Mouse (Mus musculus) midbrain, embryonic 12.5 days (tissue): ENCODE measurements at regions not wholly inside any gene's neighbourhood (a gene's known extent, or its start where the extent isn't known, plus 50 kb on each side); places are given as distances from the start of the nearest gene placed in this dataset.

Source experiments
- ATAC-seq: fragments of 200-750 bp; cut with Nextera tagmentation; 2 replicates; pipeline ENCODE4 v1.8.0; 2017; ENCODE audit warnings: low read depth, moderate TSS enrichment, moderate library complexity; ENCODE audit not compliant: low FRiP score
- H3K27ac ChIP-seq: fragments of 300-500 bp; sonication (generic); replicated peaks from 2 replicates; pipeline ENCODE4 v1.5.1; 2016; ENCODE audit warnings: mild to moderate bottlenecking
- H3K27me3 ChIP-seq: fragments of 300-500 bp; sonication (generic); 2 replicates; pipeline ENCODE4 v1.6.1; 2016; ENCODE audit warnings: mild to moderate bottlenecking
- H3K36me3 ChIP-seq: fragments of 300-500 bp; sonication (generic); 2 replicates; pipeline ENCODE4 v1.6.1; 2016
- H3K4me1 ChIP-seq: fragments of 300-500 bp; sonication (generic); 2 replicates; pipeline ENCODE4 v1.6.1; 2016
- H3K4me2 ChIP-seq: fragments of 300-500 bp; sonication (generic); replicated peaks from 2 replicates; pipeline ENCODE4 v1.6.1; 2016; ENCODE audit warnings: mild to moderate bottlenecking, moderate library complexity
- H3K4me3 ChIP-seq: fragments of 300-500 bp; sonication (generic); 2 replicates; pipeline ENCODE4 v1.5.1; 2016; ENCODE audit warnings: mild to moderate bottlenecking
- H3K9ac ChIP-seq: fragments of 300-500 bp; sonication (generic); replicated peaks from 2 replicates; pipeline ENCODE4 v1.6.1; 2016; ENCODE audit warnings: mild to moderate bottlenecking, moderate library complexity
- H3K9me3 ChIP-seq: fragments of 300-500 bp; sonication (generic); 2 replicates; pipeline ENCODE4 v1.6.1; 2016; ENCODE audit warnings: mild to moderate bottlenecking
- WGBS: fragments of 180-500 bp; shearing (Covaris S2); methylation state at CpG from one replicate; pipeline ENCODE4 v1.1.7; 2016; 5-methylcytosine and 5-hydroxymethylcytosine counted together

DNA sequence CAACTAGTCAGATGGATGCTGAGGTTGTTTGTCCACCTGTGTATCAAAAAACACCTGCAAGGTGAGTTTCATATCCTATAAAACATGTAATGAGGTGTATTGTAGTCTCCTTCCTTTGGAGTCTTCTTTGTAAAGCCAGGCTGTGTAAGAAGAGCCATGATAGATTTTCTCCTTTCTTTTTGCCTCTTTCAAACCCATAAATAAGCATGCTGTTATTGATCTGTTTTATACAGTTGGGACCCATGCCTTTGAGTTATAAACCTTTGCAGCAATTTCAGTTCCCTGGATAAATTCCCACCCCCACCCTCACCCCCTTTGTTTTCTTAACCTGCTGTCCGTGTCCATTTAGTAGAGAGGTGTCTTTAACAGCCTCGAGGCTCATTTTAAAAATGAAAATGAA lies 131.0 kb upstream of the Rgs17 start:
- Histone ChIP-seq H3K27ac (no peak overlapping the region), H3K27me3 (no peaks in the 10 kb centered on the region), H3K9ac (no peak overlapping the region), H3K36me3 (no peaks in the 10 kb centered on the region), H3K4me3 (no peak overlapping the region), H3K4me2 (no peak overlapping the region), H3K4me1 (no peaks in the 10 kb centered on the region), H3K9me3 (no peaks in the 10 kb centered on the region)
- WGBS, result 59% methylated on average over 2 of the region's 2 CpGs
- ATAC-seq, result 0 out of 2 replicates have a peak, but pooled peaks have one; percentile 54

GRCm38 (mm10) chr10:6043358-6043757 lies 121.2 kb upstream of the Rgs17 start:
- Histone ChIP-seq H3K36me3 (no peaks in the 10 kb centered on the region), H3K4me2 (no peak overlapping the region), H3K4me3 (no peak overlapping the region), H3K4me1 (no peaks in the 10 kb centered on the region), H3K9ac (no peak overlapping the region), H3K9me3 (no peaks in the 10 kb centered on the region), H3K27me3 (no peaks in the 10 kb centered on the region), H3K27ac (no peak overlapping the region)
- WGBS, result 75% methylated on average over 5 of the region's 5 CpGs
- ATAC-seq, result no peak

GRCm38 (mm10) chr10:6039771-6040170 lies 117.6 kb upstream of the Rgs17 start:
- ATAC-seq, result no peak
- Histone ChIP-seq H3K36me3 (no peaks in the 10 kb centered on the region), H3K4me3 (no peak overlapping the region), H3K4me1 (no peaks in the 10 kb centered on the region), H3K27ac (no peak overlapping the region), H3K27me3 (no peaks in the 10 kb centered on the region), H3K4me2 (no peak overlapping the region), H3K9ac (no peak overlapping the region), H3K9me3 (no peaks in the 10 kb centered on the region)
- 66% methylated on average over 4 of the region's 4 CpGs for WGBS

DNA sequence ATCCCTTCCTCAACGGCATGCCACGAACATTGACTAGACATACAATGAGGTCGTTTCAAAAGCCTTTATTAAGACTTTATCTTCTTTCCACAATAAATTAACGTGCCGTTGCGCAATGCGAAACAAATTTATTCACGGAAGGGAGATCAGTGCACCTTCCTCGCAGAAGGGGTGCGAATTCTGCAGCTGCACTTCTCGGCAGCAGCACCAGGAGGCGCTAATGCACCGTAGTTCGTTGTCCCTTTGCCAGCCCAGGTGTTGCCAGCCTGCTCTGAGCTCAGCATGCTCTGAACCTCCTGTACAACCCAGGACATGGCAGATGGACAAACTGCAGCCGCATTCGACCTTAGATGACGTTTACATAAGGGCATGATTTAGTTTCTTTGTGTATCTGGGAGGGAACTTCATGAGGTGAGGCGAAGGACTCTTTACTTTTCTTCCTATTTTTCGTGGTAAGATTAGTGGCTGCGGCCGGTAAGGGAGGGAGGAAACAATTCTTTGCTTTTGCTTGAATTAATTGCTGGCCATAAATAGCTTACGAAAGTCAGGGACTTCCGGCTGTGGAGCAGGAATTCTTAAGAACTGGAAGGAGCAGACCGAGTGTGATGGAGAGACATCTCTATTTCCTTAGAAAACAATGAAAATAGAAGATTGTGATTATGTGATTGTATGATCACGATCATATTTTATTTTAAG lies 113.7 kb upstream of the Rgs17 start:
- no peak overlapping the region for H3K4me3 ChIP-seq
- no peaks in the 10 kb centered on the region for H3K36me3 ChIP-seq
- H3K4me1 ChIP-seq, result no peaks in the 10 kb centered on the region
- no peak overlapping the region for H3K27ac ChIP-seq
- peak; percentile 90 for ATAC-seq
- 30% methylated on average over 25 of the region's 25 CpGs for WGBS
- no peaks in the 10 kb centered on the region for H3K27me3 ChIP-seq
- no peak overlapping the region for H3K9ac ChIP-seq
- no peaks in the 10 kb centered on the region for H3K9me3 ChIP-seq
- peak overlapping the region; percentile 31; the same call in 1 of the 2 replicates for H3K4me2 ChIP-seq

GRCm38 (mm10) chr10:6032469-6032868 lies 110.3 kb upstream of the Rgs17 start:
- Histone ChIP-seq H3K9ac (no peak overlapping the region), H3K4me1 (no peaks in the 10 kb centered on the region), H3K9me3 (no peaks in the 10 kb centered on the region), H3K36me3 (no peaks in the 10 kb centered on the region), H3K27ac (no peak overlapping the region), H3K4me2 (no peak overlapping the region), H3K27me3 (no peaks in the 10 kb centered on the region), H3K4me3 (no peak overlapping the region)
- 83% methylated on average over 4 of the region's 4 CpGs for WGBS
- ATAC-seq, result no peak

DNA sequence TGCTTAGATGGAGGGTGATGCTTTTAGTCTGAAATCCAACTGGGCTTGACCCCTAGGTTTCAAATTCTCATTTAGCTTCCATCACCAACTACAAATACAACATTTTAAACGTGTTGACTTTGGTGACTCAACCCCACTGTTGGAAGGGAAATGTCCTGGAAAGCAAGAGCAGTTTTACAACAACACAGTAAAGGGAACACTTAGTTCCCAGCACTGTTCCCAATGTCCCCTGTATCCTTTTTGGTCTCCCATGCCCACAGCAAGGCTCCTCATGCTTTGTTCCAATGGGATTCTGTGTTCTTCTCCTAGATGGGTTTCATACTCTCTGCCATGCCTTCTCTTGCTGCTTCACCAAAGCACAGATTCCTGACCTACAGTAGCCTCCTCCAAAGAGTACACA lies 105.4 kb upstream of the Rgs17 start:
- 48% methylated on average over 1 of the region's 1 CpGs for WGBS
- H3K4me3 ChIP-seq, result no peak overlapping the region
- H3K27ac ChIP-seq, result no peak overlapping the region
- no peaks in the 10 kb centered on the region for H3K36me3 ChIP-seq
- H3K4me1 ChIP-seq, result no peaks in the 10 kb centered on the region
- H3K9ac ChIP-seq, result no peak overlapping the region
- no peak overlapping the region for H3K4me2 ChIP-seq
- no peak for ATAC-seq
- H3K9me3 ChIP-seq, result no peaks in the 10 kb centered on the region
- no peaks in the 10 kb centered on the region for H3K27me3 ChIP-seq

DNA sequence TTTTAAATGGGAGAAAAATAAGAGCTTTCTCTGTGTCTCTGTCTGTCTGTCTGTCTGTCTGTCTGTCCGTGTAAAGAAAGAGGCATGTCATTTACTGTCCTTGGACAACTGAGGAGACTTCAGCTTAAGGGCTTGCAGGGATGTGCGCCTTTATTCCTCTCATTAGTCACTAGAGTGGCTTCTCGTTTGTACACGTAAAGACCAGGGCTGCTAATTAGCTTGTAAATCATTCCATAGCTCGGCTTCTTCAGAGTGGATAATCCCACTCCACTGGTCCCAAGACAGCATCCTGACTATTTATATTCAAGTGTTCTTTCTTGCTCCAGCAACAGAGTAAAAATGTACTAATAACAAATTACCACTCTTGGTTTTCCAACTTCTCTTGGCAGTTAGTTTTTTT lies 104.1 kb upstream of the Rgs17 start:
- 69% methylated on average over 5 of the region's 5 CpGs for WGBS
- H3K4me3 ChIP-seq, result no peak overlapping the region
- H3K9me3 ChIP-seq, result no peaks in the 10 kb centered on the region
- no peak for ATAC-seq
- no peak overlapping the region for H3K27ac ChIP-seq
- no peak overlapping the region for H3K4me2 ChIP-seq
- no peaks in the 10 kb centered on the region for H3K36me3 ChIP-seq
- no peaks in the 10 kb centered on the region for H3K4me1 ChIP-seq
- H3K9ac ChIP-seq, result no peak overlapping the region
- H3K27me3 ChIP-seq, result no peaks in the 10 kb centered on the region

DNA sequence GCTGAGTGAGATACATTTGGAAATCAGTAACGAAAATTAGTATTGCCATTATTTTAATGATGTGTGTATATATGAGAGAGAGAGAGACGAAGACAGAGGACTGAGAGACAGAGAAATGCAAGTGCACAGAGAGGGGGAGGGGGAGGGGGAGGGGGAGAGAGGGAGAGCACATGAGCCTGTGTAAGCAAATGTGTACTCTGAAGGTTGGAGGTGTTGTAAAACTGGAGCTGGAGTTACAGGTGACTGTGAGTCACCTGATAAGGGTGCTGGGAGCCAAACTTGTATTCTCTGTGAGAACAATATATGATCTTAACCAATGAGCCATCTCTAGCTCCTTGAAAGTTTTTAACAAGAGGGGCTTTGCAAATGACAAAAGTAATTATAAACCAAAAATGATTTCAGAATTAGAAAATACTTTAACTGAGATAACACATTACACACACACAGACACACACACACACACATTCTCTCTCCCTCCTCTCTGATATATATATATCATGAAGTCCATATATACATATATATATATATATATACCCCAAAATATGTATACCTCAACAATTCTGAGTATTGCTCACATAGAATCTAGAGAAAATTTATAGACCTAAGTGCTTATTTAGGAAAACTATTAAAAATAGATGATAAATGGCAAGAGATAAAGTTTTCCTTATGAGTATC lies 100.5 kb upstream of the Rgs17 start:
- 72% methylated on average over 2 of the region's 2 CpGs for WGBS
- no peaks in the 10 kb centered on the region for H3K4me1 ChIP-seq
- H3K36me3 ChIP-seq, result no peaks in the 10 kb centered on the region
- H3K4me2 ChIP-seq, result no peak overlapping the region
- no peaks in the 10 kb centered on the region for H3K27me3 ChIP-seq
- H3K9ac ChIP-seq, result no peak overlapping the region
- no peaks in the 10 kb centered on the region for H3K9me3 ChIP-seq
- H3K27ac ChIP-seq, result no peak overlapping the region
- ATAC-seq, result no peak
- no peak overlapping the region for H3K4me3 ChIP-seq

GRCm38 (mm10) chr10:6020944-6021684 lies 98.9 kb upstream of the Rgs17 start:
- Histone ChIP-seq H3K4me3 (no peak overlapping the region), H3K9me3 (no peaks in the 10 kb centered on the region), H3K36me3 (no peaks in the 10 kb centered on the region), H3K27me3 (no peaks in the 10 kb centered on the region), H3K4me1 (no peaks in the 10 kb centered on the region), H3K9ac (no peak overlapping the region), H3K27ac (no peak overlapping the region), H3K4me2 (no peak overlapping the region)
- 61% methylated on average over 9 of the region's 9 CpGs for WGBS
- no peak for ATAC-seq

- H3K27ac ChIP-seq, result no peak overlapping the region
- no peaks in the 10 kb centered on the region for H3K36me3 ChIP-seq
- H3K27me3 ChIP-seq, result no peaks in the 10 kb centered on the region
- H3K9me3 ChIP-seq, result no peaks in the 10 kb centered on the region
- H3K4me2 ChIP-seq, result no peak overlapping the region
- no peak overlapping the region for H3K4me3 ChIP-seq
- H3K9ac ChIP-seq, result no peak overlapping the region
- WGBS, result 87% methylated on average over 4 of the region's 4 CpGs
- H3K4me1 ChIP-seq, result no peaks in the 10 kb centered on the region
- ATAC-seq, result no peak
Measured at GRCm38 (mm10) chr10:6013743-6014142, 91.5 kb upstream of the Rgs17 start.

DNA sequence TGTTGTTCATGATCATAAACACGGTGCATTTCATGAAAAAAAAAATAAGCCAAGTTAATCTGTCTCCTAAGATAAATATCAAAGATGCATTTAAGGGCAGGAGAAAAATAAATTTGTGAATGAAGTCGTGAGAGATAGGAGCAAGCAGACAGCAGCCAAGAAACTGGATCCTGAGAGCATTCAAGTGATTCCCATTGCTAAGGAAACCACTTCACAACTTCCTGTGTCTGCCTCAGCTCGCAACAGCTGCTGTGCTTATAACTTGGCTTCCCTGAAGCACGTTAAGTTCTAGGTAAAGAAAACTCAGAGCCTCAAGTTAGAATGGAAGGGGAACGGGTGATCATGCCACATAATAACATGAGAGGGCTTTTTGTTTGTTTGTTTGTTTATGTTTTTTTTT lies 89.3 kb upstream of the Rgs17 start:
- 75% methylated on average over 5 of the region's 5 CpGs for WGBS
- no peak overlapping the region for H3K27ac ChIP-seq
- no peaks in the 10 kb centered on the region for H3K36me3 ChIP-seq

DNA sequence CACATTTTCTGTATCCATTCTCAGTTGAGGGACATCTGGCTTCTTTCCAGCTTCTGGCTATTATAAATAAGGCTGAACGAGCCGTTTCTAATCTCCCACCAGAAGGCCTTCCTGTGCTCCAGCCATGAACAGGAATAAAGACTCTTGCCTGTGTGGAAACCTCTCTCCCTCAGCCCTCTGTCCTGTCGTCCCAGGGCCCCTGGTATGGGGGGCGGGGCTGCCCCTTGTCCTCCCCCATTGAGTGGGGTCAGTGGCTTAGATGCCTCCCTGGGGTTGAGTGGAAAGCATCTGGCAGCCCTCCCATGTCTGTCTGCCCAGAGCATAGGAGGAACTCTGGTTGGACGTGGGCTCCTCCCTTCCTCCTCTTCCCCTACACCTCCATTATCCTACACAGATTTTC lies 88.8 kb upstream of the Rgs17 start:
- H3K27me3 ChIP-seq, result no peaks in the 10 kb centered on the region
- ATAC-seq, result no peak
- H3K4me2 ChIP-seq, result no peak overlapping the region
- H3K9ac ChIP-seq, result no peak overlapping the region
- H3K4me3 ChIP-seq, result no peak overlapping the region
- no peak overlapping the region for H3K27ac ChIP-seq
- no peaks in the 10 kb centered on the region for H3K36me3 ChIP-seq
- no peaks in the 10 kb centered on the region for H3K9me3 ChIP-seq
- 38% methylated on average over 5 of the region's 5 CpGs for WGBS
- no peaks in the 10 kb centered on the region for H3K4me1 ChIP-seq

More for the DNA sequence above, 89.3 kb upstream of the Rgs17 start:
- no peaks in the 10 kb centered on the region for H3K4me1 ChIP-seq
- H3K9ac ChIP-seq, result no peak overlapping the region
- no peak overlapping the region for H3K4me2 ChIP-seq
- no peaks in the 10 kb centered on the region for H3K9me3 ChIP-seq
- no peak overlapping the region for H3K4me3 ChIP-seq
- ATAC-seq, result no peak
- no peaks in the 10 kb centered on the region for H3K27me3 ChIP-seq
